Mouse (Mus musculus) layer of hippocampus, postnatal 14 days (tissue): ENCODE data around the gene Zfp341. TPM values are rescaled to one million over a fixed set of nuclear protein-coding genes. Genes with fewer than 3 reads are reported as not detected.

Experiments used
- DNase-seq, 2 experiments: peaks; one replicate each; pipeline ENCODE4 v3.0.0; 2021 to 2022; ENCODE audit warnings: low spot score in 2 of 2, mixed read lengths in 1 of 2
- total RNA-seq, 2 experiments: library from RNA; stranded (reverse); gene quantifications; 2 replicates each; pipeline ENCODE4 v1.2.3; 2021

Gene Zfp341
- total RNA-seq, 2 experiments from 2014 or later, result 9.8 to 11.3 TPM

- no peak for DNase-seq
Measured at GRCm38 (mm10) chr2:154584931-154585601, 28.0 kb upstream of the Zfp341 start.

GRCm38 (mm10) chr2:154586405-154586804, 26.7 kb upstream of the Zfp341 start:
- DNase-seq, result peak; percentile 37 to 61

GRCm38 (mm10) chr2:154589051-154589450, 24.0 kb upstream of the Zfp341 start:
- DNase-seq, result no peak

GRCm38 (mm10) chr2:154591239-154591638, 21.9 kb upstream of the Zfp341 start:
- no peak for DNase-seq

- no peak for DNase-seq
Measured at GRCm38 (mm10) chr2:154593025-154593424, 20.1 kb upstream of the Zfp341 start.

GRCm38 (mm10) chr2:154595775-154596174, 17.3 kb upstream of the Zfp341 start:
- no peak for DNase-seq

GRCm38 (mm10) chr2:154597399-154597798, 15.7 kb upstream of the Zfp341 start:
- DNase-seq, result no peak

- DNase-seq, result no peak
Measured at GRCm38 (mm10) chr2:154600586-154600985, 12.5 kb upstream of the Zfp341 start.

- no peak for DNase-seq
Measured at GRCm38 (mm10) chr2:154601324-154601723, 11.8 kb upstream of the Zfp341 start.

- DNase-seq, result no peak
Measured at GRCm38 (mm10) chr2:154603007-154603637, 10.0 kb upstream of the Zfp341 start.

GRCm38 (mm10) chr2:154603638-154604153, 9.4 kb upstream of the Zfp341 start, which contains the start of gene Pxmp4:
TSS of gene Pxmp4 (minus strand) at chr2:154603708.
- DNase-seq, result peak; percentile 99 to 100

- no peak for DNase-seq
Measured at GRCm38 (mm10) chr2:154604156-154604555, 8.9 kb upstream of the Zfp341 start.

- no peak for DNase-seq
Measured at GRCm38 (mm10) chr2:154606965-154607364, 6.1 kb upstream of the Zfp341 start.

GRCm38 (mm10) chr2:154609050-154609767, 3.9 kb upstream of the Zfp341 start:
- no peak for DNase-seq

- no peak for DNase-seq
Measured at GRCm38 (mm10) chr2:154614841-154615576, 1.9 kb downstream of the Zfp341 start.

GRCm38 (mm10) chr2:154615674-154616073, 2.6 kb downstream of the Zfp341 start:
- no peak for DNase-seq

- no peak for DNase-seq
Measured at GRCm38 (mm10) chr2:154617061-154617460, 4.0 kb downstream of the Zfp341 start.

- no peak for DNase-seq
Measured at GRCm38 (mm10) chr2:154621684-154622083, 8.6 kb downstream of the Zfp341 start.

- DNase-seq, result no peak
Measured at GRCm38 (mm10) chr2:154624137-154624536, 11.0 kb downstream of the Zfp341 start.

GRCm38 (mm10) chr2:154630531-154630930, 17.4 kb downstream of the Zfp341 start:
- peak in 1 of 2 experiments; percentile 39 for DNase-seq

GRCm38 (mm10) chr2:154632203-154632780, 19.2 kb downstream of the Zfp341 start:
- DNase-seq, result no peak
